Mouse (Mus musculus) thymus, adult 2 months (tissue): ENCODE measurements at regions not wholly inside any gene's neighbourhood (a gene's known extent, or its start where the extent isn't known, plus 50 kb on each side); places are given as distances from the start of the nearest gene placed in this dataset.

Experiments
- CTCF ChIP-seq: fragments of 200-500 bp; IDR thresholded peaks from 2 replicates; pipeline ENCODE4 v1.5.1; 2012; ENCODE audit warnings: mild to moderate bottlenecking, control low read depth, low read length, moderate library complexity, borderline replicate concordance; ENCODE audit not compliant: control insufficient read depth, poor library complexity, insufficient read depth; ENCODE audit errors: extremely low read depth
- POLR2A ChIP-seq: fragments of 200-500 bp; IDR thresholded peaks from 2 replicates; pipeline ENCODE4 v1.6.1; 2012; ENCODE audit warnings: mild to moderate bottlenecking, low read length, control low read depth, moderate library complexity; ENCODE audit not compliant: control insufficient read depth, poor library complexity, insufficient read depth; ENCODE audit errors: extremely low read depth

GRCm38 (mm10) chr2:118025829-118026735, 85.6 kb upstream of the Thbs1 start:
- no peak for TF ChIP-seq POLR2A
- no peak for TF ChIP-seq CTCF
